Mouse (Mus musculus): ENCODE measurements around the gene Ssmem1.

Ssmem1 gene

DNA sequence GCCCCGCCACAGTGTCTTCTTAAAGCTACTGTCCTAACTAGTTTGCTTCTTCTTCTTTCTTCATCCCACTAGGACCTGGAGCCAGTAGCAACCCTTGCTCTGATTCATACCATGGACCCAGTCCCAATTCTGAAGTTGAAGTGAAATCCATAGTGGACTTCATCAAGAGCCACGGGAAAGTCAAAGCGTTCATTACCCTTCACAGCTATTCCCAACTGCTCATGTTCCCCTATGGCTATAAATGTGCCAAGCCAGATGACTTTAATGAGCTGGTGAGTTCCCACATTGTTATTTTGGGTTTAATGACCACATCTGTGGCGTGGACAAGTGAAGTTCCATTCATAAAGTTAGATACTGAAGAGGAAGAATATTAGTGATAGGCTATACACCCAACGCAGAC is 44.4 kb downstream of the Ssmem1 start:
- DNase-seq (ENCODE audit: low spot score): no peak

DNA sequence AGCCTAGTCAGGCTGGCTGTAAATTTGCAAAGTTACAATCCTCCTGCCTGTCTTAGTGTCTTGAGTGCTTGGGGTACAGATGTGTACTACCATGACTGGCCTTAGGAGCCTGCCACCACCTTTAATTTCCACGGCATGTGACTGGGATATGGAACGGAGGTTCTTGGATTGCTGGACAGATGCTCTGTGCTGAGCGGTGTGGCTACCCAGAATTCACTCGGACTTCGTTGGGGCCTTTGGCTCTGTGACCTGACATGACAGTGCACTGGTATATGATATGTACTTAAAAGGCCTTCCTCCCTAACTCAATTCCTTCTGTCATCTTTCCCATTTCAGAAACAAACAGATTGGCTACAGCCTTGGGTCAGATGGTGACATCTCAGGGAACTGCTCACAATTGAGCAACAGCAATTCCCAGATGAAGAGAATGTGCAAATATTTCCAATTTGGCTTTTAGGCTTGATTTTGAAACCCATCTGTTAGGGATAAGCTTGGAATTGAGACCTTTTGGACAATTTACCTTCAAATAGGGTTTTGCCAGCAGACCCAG is 45.0 kb downstream of the Ssmem1 start:
- DNase-seq (ENCODE audit: low spot score): no peak

DNA sequence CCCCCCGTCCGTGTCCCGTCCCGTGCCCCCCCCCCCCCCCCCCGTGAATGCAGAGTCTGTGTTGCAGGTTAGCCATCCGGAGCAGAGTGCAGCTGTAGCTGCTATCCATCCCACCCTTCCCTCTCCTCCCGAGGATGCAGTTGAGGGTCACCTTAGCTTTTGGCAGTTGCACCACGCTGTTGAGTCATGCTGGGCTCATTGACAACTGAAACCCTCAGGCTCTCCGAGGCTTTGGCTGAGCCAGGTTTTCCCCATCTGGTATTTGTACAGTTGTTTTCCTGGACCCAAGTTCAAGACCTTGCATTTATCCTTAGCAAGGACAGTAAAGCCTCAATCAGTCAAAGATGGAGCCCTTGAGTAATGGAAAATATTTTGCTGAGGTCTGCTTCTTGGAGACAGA is 46.4 kb downstream of the Ssmem1 start:
- DNase-seq (ENCODE audit: low spot score): no peak

DNA sequence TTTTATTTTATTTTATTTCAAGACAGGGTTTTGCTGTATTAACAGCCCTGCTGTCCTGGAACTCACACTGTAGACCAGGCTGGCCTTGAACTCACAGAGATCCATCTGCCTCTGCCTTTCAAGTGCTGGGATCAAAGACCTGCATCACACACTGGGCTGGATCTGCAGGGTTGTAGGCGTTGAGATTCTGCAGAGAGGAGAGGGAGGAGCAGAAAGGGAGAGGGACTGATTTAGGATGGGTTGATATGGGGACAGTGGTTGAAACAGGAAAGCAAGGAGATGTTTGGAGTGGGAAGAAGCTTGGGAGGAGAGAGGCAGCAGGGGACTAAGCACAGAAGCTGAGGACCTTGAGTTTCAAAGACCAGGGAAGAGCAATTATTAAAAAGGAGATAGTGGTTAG is 50.1 kb downstream of the Ssmem1 start:
- DNase-seq (ENCODE audit: low spot score): no peak

DNA sequence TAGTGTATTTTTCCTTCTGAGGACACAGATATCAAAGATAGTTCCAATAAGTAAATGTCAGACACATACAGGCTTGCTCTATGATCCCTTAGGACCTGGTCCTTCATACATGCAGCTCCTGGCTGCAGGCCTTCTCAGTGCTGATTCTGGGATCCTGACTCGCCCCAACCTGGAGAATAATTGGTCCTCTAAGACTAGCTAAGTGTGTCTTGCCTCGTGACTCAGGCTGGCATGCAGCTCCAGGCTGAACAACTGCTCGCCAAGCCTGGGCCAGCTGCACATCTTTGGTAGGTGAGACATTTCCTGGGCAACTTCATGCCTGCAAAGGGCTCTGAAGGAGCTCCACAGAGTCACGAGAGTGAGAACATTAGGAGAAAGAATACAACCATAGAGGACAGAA is 52.5 kb downstream of the Ssmem1 start:
- DNase-seq (ENCODE audit: low spot score): no peak

DNA sequence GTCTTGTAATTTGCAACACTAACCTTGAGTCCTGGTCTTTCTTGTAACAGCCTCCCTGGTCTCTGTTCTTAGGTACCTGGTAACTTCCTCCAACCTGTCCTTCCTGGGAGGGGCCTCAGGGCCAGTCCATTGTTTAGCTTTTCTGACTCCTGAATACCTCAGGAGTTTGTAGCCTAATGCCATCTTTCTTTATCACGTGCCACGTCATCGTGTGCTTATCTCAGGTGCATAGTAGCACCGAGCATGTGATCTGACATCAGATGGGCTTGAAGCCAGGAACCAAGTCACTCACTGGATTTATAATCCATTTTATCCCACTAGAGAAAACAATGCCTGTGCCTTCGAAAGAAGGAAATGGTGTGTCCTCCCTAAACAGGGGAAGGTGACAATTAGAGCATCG is 53.9 kb downstream of the Ssmem1 start:
- DNase-seq (ENCODE audit: low spot score): no peak

DNA sequence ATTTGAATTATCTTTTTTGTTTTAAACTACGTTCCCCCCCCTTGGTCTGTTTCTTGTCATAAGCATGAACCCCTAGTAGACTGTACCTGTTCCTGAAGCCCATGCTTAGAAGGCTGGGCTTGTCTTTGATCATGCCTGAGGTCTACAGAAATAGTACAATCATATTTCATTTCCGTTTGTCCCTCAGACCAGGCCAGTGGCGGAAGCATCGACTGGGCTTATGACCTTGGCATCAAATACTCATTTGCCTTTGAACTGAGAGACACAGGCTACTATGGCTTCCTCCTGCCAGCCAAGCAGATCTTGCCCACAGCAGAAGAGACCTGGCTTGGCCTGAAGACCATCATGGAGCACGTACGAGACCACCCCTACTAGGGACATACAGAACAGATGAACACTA is 54.4 kb downstream of the Ssmem1 start:
- no peak for DNase-seq (ENCODE audit: low spot score)

DNA sequence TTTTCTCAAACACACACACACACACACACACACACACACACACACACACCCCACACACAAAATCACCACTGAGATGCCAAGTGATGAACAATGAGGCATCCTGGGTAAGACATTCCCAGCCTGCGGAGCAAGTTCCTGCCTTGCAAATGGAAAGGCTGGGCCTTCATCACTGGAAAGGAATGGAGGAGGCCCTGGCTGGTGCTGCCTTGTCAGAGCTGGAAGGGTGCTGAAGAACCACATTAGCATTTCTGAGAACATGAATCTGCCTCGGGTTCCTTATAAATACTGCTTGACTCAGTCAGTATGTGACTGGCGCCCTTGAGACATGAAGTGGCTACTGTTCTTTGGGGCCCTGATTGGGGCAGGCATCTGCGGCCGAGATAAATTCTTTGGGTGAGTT is 58.4 kb downstream of the Ssmem1 start, which contains the start of gene Cpa4:
Gene Cpa4, plus strand, starts transcription at position 301 of the 400 bp plus-strand sequence.
- DNase-seq (ENCODE audit: low spot score): no peak

DNA sequence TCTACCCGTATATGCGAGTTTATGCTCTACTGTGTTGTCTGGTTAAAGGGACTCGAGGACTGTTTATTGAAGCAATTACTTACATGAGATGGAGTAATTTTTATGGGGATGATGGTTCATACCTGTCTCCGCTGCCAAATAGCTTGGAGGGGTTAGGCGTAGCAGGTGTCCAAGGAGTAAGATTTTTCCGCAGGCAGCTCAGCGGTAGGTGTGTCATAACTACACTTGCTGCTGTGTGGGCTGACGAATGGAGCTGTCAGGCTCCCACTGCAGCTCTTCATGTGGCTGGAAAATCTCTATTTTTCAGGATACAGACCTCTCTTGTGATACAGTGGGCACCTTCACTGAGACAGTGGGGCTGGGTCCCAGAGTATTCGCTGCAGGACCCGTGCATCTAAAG is 59.7 kb downstream of the Ssmem1 start:
- DNase-seq (ENCODE audit: low spot score): no peak

Data from lung, postnatal 25 days (tissue).